Mouse (Mus musculus): ENCODE data around the gene Hif1an.

DNA sequence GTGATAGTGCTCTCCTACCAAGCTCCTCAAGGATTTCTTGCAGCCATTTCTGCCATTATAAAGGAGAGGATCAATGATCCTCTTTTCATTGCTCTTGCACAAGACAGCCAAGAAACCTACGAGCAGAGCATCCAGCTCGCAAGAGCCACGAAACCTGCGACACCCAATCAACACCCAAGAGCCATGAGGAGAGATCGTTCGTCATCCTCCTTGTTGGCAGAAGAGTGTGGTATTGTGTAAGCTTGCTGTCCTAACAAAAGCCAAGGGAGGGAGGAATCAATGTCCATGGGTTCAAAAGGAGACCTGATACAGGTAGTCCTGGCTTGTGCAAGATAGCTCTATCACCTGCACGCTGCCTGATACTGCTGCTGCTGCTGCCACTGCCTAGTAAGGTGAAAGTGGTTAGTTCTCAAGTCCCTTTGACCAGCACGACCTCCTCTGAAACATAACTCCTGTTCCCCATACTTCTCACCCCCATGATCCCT is 19.9 kb upstream of the Hif1an start:
- TF ChIP-seq POLR2A (IDR thresholded peaks at IDR 0.05; ENCODE audit: control insufficient read depth, low read depth, low read length) (no peak), CTCF (IDR thresholded peaks at IDR 0.05; ENCODE audit: control insufficient read depth, insufficient read depth, insufficient replicate concordance, low read depth, low read length) (no peak)
